Mouse (Mus musculus): Measurements from ENCODE around the gene Slc6a1.
A peak's percentile ranks its signal among the peaks of the same experiment; 100 is the strongest.
"Not testable (repeated sequence)": the region's sequence is repeated elsewhere in the genome, so short reads cannot be mapped to it uniquely, and the experiment has no call there.

The Slc6a1 gene

DNA sequence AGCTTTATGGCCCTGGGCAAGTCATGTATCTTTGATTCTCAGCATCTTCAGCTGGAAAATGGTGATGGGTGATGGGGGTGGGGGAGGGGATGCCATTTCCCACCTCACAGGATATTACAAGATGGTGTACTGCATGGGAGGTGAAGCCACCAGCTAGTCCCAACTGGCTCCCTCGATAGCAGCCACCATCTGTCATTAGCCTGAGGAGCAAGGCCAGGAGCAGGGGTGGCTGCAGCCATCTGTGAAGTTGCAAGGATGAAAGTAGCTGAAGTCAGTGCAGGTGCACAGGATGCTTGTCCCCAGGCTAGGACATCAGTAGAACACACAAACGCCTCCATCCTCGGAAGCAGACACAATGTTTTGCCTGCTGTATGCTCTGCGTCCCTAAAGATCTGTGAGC, 8.5 kb downstream of the Slc6a1 start:
- peak; percentile 52 for DNase-seq

DNA sequence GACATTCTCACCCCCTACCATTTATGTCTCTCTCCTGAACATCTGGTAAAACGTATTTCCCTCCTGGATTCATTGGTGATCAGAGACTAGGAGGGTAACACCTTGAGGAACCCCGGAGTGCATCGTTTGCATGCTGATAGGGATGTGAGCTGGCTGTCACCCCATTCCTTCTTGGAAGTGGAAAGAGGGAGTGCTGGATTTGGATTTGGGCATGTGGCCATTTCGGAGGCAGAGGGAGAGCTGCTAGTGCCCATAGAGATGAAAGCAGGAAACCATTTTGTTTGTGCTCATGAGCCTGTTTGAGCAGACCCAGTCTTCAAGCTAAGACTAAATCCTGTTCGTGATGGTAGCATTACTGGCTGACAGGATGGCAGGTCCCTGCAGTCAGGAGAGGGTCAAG, 9.0 kb downstream of the Slc6a1 start:
- DNase-seq = no peak

DNA sequence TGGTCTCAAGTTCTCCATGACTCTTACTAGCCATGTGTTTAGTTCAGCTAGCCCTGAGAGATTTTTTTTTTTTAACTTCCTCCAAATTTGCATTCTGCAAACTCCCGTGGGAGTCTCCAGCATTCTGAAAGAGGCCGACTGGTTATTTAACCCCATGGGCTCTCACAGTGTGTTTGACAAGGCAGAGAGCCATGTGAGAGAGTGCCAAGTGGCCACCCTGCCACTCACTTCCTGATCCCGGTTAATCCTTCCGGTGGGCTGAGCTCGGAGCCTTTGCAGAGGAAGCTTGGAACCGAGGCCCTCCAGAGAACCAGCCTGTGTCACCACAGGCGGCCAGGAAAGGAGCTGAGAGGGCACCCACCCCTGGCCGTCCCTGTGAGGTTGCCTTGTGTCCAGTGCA, 11.1 kb downstream of the Slc6a1 start:
- no peak for DNase-seq

DNA sequence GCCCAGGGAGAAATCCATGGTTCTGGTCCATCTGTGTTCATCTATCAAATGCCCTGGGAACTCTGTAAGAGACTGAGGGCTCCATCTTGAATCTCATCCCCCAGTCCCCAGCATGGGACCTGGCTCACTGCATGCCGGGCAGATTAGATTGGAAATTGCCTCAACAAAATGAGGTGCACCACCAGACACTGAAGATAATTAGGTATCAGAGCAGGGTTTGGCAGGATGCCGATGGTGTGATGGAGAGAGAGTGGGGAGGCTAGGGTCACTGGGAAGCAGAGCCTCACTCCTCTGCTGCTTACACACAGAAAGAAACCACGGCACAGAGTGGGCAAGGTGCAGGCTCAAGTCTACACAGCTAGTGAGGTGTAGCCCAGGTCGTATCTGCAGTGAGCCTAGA, 12.7 kb downstream of the Slc6a1 start:
- no peak for DNase-seq

DNA sequence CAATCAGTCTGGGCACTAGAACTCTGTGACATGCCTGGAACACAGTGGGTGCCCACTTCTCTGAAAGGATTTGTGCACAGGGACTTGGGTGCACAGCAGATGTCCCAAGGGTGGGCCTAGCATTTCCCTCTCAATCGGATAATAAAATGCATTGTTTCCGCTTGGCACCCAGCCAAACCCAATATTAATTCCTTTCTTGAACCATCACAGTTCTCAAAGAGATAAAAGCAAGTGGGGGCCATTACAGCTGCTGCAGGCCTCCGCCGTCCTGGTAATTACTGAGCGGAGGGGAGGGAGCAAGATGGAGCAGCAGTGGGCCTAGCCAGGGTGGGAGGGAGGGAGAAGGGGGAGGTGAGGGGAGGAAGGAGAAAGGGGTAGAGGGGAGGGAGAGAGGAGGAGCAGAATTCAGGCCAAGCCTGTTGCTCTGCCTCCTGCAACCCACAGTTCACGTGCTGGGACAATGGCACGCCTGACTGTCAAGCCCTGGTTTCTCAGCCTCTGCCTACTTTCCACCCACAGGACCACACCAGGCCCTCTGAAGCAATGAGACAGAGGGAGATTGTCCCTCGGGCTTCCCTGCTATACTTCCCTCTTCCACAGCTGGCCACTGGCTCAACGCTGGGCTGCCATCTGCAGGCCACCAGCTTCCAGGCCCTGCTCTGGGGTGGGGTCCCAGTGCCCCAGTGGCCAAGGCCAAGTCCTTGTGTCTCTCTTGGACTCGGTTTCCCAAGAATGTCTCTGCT, 15.0 kb downstream of the Slc6a1 start:
- DNase-seq = peak; percentile 97

DNA sequence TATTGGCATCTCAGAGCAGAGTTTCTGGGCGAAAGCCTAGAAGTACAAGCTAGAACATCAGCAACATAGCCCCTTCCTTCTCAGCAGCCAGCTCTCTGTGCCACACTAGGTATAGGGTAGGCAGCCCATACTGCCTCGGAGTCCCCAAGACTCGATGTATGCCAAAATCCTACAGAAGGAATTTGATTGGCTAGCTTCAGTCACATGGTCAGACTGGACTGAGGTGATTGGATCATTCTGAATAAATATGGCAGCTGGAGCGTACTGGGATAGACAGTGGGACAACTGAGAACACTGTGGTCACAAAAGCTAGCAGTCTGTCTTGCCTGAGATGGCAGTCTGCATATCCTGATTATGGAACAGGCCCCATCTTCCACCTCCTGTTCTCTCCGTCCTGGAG, 17.3 kb downstream of the Slc6a1 start:
- DNase-seq = no peak

DNA sequence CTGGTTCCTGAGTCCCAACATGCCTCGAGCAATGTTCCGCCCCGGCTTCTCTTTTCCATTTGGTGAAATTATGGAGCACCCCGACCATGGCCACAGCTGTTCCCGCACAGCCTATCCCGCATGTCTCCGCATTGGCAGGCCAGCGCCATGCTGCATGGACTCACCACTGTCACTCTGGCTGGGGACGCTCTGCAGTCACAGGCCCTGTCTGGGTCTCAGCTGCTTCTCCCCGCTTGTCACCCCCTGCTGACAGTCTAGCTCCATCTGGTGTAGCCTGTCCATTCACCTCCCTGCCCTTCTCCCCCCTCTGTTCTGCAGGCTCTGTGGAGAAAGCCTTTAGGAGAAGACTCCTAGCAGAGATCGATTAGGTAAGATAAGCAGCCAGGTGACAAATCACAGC, 18.3 kb downstream of the Slc6a1 start:
- DNase-seq = peak; percentile 56

DNA sequence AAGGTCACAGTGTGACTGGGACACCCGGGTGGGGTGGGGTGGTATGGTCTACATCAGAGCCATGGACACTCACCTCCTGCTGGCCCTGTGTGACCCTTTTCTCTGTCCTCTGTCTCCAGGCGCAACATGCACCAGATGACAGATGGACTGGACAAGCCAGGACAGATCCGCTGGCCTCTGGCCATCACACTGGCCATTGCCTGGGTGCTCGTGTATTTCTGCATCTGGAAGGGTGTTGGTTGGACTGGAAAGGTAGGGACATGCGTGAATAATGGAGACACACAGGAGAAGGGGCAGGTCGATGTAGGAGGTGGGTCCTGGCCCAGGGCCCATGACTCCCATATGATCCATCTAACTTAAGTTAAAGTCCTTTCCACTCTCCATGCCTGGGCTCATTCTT, 22.2 kb downstream of the Slc6a1 start:
- no peak for DNase-seq

DNA sequence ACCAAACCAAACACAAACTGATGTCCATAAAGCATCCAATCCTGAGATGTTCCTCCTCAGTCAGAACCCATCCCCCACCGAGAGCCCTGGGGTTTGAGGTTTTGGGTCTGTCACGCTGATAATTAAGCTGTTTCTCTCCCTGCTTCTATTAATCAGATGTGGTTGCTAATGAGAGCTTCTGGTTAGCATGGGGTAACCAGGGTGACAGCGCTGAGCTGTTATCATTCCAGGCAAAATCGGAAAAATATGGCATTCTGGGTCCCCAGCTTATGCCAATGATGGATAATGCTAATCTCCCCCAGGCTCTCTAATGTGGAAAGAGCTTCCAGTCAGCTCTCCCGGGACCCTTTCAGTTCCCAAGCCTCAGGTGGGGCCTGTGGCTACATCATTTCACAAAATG, 38.1 kb downstream of the Slc6a1 start:
- peak; percentile 24 for DNase-seq

DNA sequence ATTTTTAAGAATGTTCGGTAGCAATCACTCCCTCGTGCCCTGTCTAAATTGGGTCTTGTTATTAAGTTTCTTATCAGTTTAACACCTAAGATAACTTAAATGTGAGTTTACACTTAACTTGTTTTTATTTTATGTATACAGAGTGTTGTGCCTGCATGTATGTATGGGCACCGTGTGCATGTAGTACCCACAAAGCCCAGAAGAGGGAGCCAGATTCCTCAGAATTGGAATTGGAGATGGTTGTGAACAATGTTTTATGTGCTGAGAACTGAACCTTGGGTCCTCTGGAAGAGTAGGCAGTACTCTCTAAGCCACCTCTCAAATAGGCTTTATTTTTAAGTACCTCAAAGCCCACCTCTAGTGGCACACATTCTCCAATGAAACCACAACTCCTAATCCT, 38.7 kb downstream of the Slc6a1 start:
- no peak for DNase-seq

DNA sequence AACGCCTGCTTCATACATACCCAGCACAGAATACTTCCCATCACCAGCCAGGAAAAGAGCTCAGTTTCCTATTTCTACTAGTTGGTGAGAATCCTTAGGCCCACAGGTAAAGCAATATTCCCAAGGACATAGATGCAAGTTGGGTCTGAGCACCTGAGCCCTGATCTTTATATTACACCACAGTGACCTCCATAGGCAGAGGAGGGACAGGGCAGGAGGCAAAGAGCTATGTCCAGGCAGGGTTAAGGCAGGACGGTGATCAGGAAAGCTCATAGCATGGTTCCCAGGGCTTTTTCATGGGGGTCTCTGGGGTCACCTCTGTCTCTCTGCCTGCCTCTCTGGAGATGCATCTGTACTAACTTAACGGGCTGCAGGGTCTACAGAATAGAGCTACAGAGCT, 40.5 kb downstream of the Slc6a1 start:
- DNase-seq = no peak

DNA sequence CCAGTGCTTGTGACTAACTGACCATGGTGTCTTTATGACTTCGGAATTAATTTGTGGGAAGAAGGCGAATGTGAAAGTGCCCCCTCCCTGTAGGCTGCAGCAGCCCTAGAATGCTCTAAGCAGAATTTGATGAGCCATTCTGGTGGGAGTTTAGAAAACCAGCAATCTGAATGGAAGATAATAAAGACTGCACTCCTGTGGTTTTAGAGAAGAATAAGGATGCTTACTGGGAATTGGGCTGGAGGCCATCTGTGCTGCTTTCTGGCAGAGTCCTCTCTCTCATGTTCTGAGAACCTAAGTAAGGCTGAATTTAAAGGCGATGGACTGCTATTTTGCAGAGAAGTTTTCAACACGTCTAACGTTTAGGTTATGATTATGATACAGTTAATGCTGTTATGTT, 42.4 kb downstream of the Slc6a1 start:
- no peak for DNase-seq

DNA sequence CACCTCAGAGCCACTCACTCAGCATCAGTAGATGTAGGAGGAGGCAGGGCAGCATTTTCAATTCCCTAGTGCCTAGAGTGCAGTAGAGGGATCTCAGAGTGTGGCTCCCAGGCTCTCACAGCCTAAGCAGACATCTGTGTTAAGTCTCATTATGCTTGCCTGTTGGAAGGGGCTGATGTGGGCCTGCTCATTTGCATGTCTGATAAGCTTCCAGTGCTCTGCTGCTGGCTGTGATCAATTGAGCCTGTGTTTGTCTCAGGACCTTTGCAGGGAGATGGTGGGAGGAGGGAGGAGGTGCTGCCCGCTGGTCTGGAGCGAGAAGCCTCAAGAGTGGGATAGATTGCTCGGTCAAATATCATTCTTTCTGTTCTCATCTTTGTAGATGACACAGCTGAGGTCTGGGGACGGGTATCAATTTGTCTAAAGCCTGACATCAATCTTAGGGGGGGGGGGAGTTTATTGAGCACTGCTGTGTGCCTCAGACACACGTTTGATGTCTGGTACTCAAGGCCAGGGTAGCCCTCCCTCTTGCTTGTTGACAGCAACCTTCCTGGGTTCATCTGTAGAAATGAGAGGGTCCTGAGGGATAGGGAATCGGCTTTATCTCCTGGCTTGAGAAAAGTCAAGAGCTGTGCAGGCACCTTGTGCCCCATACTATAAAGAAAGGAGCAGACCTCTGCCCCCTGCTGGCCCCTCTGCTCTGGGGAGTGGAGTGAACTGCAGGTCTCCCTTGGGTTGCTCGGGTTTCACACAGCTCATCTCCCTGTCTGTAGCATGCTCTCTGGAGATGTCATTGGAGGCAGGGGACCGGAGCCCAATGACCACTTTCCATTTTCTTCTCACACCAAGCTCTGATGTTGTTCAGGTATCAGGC, 47.4 kb downstream of the Slc6a1 start:
- DNase-seq = peak; percentile 72

DNA sequence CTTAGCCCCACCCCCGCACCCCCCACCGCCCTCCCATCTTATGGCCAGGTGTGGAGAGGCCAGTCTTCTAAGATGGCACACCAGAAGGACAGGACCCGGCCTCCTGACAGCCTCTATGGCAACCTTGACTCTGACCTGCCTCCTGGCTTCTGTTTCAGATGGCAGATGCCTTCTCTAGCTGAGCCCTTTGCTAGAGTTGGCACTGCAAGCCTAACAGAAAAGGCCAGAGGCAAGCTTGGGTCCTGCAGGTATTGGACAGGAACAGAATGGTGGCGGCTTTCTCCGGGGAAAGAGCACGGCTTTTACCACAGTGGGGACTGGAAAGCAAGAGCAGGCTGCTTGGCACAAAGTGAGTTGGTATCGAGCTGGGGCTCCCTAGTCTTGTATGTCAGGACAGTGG, 49.5 kb downstream of the Slc6a1 start:
- DNase-seq = no peak

DNA sequence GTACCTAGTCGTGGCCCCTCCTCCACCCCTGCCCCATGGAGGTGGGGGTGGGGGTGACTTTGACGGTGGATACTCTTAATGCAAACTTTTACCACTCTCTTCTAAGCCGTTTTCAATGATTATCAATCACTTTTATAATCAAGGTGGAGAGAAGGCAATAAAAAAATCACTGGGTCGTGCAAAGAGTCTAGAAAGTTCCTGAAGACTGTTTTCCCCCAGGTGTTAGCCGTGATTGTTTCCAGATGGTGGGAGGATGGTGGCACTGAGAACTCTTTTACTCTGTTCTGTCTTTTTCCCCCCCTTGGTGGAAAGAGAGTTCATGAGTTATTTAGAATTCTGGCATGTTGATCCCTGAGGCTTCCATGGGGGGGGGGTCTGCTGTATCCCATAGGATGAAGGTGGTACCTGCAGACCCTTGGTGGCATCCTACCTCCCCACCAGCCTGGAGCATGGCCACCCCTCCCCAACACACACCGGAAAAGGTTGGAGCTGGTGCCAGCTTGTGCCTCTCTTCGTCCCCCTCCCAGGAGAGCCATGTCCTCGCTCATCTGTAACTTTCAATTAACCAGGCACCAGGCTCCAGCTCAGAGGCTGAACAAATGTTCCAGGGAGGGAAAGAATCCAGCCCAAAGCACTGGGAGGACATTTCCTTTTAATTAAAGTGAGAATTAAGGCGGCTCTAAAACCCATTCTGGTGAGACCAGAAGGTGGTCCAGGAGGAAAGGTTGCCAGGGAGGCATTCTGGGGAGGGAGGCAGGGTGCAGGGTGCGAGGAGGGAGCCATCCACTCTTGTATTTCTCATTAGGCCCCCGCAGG, 53.9 kb downstream of the Slc6a1 start:
- DNase-seq = no peak

DNA sequence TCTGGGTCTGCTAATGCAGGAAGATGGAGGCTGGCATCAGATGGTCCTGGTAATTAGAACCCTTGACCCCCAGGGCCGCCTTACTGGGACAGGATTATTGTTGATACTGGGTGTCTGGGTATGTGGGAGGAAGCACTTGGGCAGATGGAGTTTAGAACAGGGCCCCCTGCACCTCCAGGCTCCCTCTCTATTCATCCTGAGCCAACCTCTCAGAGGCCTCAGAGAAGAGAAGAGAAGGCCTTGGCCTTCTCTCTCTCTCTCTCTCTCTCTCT, 54.4 kb downstream of the Slc6a1 start:
- no peak for DNase-seq

DNA sequence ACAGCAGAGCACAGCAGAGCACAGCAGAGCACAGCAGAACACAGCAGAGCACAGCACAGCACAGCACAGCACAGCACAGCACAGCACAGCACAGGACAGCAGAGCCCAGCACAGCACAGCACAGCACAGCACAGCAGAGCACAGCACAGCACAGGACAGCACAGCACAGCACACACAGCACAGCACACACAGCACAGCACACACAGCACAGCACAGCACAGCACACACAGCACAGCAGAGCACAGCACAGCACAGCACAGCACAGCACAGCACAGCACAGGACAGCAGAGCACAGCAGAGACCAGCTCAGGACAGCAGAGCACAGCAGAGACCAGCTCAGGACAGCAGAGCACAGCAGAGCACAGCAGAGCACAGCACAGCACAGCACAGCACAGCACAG, 58.9 kb downstream of the Slc6a1 start:
- not testable (repeated sequence) for DNase-seq

DNA sequence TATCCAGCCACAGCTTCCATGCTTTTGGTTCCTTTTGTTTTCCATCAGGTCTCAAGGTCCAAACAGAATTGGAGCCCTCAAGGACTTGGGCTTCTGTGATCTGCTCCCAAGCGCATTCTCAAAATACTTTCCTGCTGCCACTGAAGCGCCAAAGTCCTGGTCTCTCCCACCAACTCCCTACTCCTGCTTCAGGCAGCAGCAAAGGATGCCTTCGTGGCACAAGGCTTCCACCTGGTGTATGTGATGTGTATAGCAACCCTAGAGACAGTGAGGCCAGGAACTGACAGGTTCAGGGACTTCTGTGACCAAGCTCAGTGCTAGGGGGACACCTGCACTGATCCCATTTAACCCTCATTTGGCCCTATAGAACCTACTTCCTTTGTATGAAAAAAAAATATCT, 61.3 kb downstream of the Slc6a1 start:
- DNase-seq = peak; percentile 80

DNA sequence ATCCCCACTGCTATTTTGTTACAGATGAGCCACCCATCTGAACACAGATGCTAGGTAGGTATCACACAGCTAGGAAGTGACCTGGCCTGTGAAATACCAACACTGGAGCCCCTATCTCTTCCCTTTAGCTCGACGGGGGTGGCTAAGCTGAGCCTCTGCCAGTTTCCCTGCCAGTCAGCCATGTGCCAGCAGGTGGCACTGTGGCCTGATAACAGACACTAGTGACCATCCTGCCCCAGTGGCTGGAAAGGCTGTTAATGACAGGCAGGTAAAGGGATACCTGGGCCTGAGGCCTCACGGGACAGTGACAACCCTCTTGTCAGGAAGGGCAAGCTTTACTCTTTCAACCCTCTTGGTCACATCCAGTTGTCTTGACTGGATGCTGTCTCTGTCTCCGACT, 62.7 kb downstream of the Slc6a1 start:
- DNase-seq = peak; percentile 67

DNA sequence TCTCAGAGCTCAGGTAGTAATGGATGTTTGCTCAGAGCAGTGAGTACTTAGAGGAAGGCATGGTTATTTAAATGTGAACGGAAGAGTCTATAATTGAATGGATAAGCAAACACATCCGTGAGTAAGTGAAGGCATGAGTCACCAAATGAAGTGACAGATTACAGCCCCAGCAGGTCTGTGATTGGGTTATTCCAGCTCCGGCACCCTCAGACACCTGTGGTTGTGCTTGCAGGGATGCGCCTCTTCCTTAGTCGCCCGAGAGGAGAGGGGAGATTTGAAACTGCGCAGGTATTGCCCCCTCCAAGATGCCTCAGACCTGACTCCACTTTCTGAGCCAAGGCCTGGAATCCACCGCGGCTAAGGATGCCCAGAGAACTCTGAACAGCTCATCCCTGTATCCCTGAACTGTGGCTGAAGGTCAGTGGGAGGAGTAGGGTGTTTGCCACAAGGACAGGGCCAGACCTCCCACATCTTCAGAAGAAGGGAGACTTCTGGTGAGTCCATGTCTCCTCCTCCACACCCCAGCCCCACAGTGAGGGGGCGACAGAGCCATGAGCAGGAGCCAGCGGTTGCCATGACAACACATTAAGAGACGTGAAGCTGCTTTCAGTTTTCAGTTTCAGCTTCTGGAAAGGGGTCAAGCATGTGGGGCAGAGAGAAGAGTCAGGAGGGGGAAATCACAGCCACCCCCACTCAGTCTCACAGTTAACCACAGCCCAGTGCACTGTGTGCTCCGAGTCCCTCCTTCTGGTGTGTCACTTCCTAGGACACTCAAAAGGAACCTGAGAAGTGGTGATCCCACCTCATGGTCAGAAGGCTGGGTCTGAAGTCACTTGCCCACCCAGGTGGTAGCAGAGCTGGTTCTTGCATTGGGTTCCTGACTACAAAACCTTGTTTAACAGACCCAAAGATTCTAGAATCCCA, 65.7 kb downstream of the Slc6a1 start:
- DNase-seq = peak; percentile 84

DNA sequence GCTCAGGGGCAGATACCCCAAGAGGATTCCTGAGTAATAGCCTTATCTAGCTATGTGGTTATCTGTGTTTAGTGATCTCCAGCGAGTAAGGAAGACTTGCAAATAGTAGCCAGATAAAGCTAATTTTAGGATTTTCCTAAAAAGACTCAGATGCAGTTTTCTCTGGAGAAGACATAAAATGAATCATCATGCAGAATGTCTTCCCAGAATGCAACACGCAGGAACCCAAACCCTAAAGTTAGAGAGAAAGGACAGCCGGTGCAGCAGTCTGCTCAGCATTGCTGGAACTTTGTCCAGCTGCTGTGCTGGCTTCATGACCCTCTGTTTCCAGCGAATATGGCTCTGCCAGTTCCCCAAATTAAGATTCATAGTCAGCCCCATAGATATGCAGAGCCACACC, 72.2 kb downstream of the Slc6a1 start:
- DNase-seq = no peak

DNA sequence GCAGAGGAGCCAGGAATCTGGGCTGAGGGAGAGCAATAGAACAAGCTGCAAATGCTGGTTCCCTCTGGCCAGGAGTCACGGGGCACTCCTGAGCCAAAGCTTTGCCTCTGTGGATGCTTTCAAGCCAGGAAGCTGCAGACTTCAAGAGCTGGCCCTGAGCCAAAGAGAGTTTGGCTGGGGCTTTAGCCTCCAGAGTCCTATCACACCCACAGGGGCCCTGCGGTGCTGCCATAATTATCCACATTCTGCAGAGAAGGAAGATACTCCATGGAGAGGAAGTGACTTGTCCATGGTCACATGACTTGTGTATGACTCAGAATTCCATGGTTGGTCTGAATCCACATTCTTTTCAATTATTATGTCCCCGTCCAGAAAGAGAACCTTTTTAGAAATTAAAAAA, 75.7 kb downstream of the Slc6a1 start:
- no peak for DNase-seq

DNA sequence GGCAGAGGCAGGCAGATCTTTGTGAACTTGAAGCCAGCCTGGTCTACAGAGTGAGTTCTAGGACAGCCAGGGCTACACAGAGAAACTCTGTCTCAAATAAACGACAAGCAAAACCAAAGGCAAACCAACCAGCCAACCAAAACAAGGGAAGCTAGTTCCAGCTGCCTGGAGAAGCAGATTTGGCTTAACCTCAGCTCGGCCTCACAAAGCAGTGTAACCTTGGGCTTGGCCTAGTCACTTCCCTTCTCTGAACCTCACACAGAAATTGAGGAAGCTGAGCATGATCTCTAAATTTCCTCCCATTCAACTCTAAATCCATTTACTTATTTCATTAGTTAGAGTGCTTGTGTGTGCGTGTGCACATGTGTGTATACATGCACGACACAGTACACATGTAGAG, 79.9 kb downstream of the Slc6a1 start:
- no peak for DNase-seq

Data from retina, postnatal 1 day (tissue).